Mouse (Mus musculus) midbrain, embryonic 14.5 days (tissue): ENCODE measurements around the gene Gfer. TPM values are rescaled to one million over a fixed set of nuclear protein-coding genes. Genes with fewer than 3 reads are reported as not detected.
"Not testable (repeated sequence)": the region's sequence is repeated elsewhere in the genome, so short reads cannot be mapped to it uniquely, and the experiment has no call there.

Experiments used
- ATAC-seq: fragments of 200-750 bp; cut with Nextera tagmentation; 2 replicates; pipeline ENCODE4 v1.8.0; 2017; ENCODE audit warnings: moderate number of reproducible peaks, moderate library complexity; ENCODE audit not compliant: low FRiP score, low TSS enrichment
- DNase-seq: peaks from one replicate; pipeline ENCODE4 v3.0.0-alpha.2; 2015
- H3K27ac ChIP-seq: fragments of 300-500 bp; sonication (generic); replicated peaks from 2 replicates; pipeline ENCODE4 v1.5.1; 2014; ENCODE audit warnings: mild to moderate bottlenecking, low read depth, low read length, moderate library complexity
- H3K27me3 ChIP-seq: fragments of 300-500 bp; sonication (generic); 2 replicates; pipeline ENCODE4 v1.6.1; 2014; ENCODE audit warnings: low read length, control low read depth, mixed read lengths; ENCODE audit not compliant: control insufficient read depth, insufficient read depth
- H3K36me3 ChIP-seq: fragments of 300-500 bp; sonication (generic); 2 replicates; pipeline ENCODE4 v1.6.1; 2014; ENCODE audit warnings: low read length, control low read depth; ENCODE audit not compliant: control insufficient read depth, insufficient read depth
- H3K4me1 ChIP-seq: fragments of 300-500 bp; sonication (generic); 2 replicates; pipeline ENCODE4 v1.6.1; 2014; ENCODE audit warnings: mild to moderate bottlenecking, antibody characterized with exemption, low read length, control low read depth; ENCODE audit not compliant: control insufficient read depth, insufficient read depth
- H3K4me2 ChIP-seq: fragments of 300-500 bp; sonication (generic); 2 replicates; pipeline ENCODE4 v1.6.1; 2014; ENCODE audit warnings: mild to moderate bottlenecking, low read length, moderate library complexity
- H3K4me3 ChIP-seq: fragments of 300-500 bp; sonication (generic); replicated peaks from 2 replicates; pipeline ENCODE4 v1.5.1; 2014; ENCODE audit warnings: low read depth, low read length
- H3K9ac ChIP-seq: fragments of 300-500 bp; sonication (generic); replicated peaks from 2 replicates; pipeline ENCODE4 v1.6.1; 2014; ENCODE audit warnings: mild to moderate bottlenecking, low read length, moderate library complexity
- H3K9me3 ChIP-seq: fragments of 300-500 bp; sonication (generic); 2 replicates; pipeline ENCODE4 v1.6.1; 2016; ENCODE audit warnings: low read length, control low read depth, mixed read lengths; ENCODE audit not compliant: control insufficient read depth
- WGBS: fragments of 180-500 bp; shearing (Covaris S2); extraction: QIAGEN DNeasy Blood & Tissue Kit; methylation state at CpG from one replicate; pipeline ENCODE4 v1.1.7; 2014; 5-methylcytosine and 5-hydroxymethylcytosine counted together
- polyA plus RNA-seq: library from polyadenylated mRNA; unstranded; fragments of >200 nt; fragmentation: Nextera tagmentation; extraction: Ambion mirVana; gene quantifications from 2 replicates; pipeline ENCODE4 v1.2.1, GENCODE M21; 2014

Gfer gene
- polyA plus RNA-seq, 1 experiment from 2014 or later: 35.9 TPM

DNA sequence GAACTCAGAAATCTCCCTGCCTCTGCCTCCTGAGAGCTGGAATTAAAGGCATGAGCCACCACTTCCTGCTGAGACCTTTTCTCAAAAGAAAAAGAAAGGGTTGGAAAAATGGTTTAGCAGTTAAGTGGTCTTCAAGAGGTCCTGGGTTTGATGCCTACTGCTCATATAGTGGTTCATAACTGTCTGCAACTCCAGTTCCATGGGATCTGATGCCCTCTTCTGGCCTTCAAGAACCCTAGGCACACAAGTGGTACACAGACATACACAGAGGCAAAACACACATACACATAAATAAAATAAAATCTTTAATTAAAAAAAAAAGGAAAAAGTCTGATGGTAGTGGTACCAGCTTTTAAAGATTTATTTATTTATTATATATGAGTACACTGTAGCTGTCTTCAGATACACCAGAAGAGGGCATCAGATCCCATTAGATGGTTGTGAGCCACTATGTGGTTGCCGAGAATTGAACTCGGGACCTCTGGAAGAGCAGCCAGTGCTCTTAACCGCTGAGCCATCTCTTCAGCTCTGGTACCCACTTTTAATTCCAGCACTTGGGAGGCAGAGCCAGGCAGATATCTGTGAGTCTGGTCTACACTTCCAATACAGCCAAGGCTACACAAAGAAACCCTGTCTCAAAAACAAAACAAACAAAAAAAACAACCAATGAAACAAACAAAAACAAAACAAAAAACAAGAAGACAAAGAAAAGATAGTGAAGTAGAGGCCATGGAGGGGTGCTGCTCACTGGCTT is 29.9 kb upstream of the Gfer start:
- H3K4me2 ChIP-seq: no peak overlapping the region
- ATAC-seq (no peak), DNase-seq (no peak)
- peaks cover 16% of the 10 kb centered on the region for H3K36me3 ChIP-seq
- no peak overlapping the region for H3K9ac ChIP-seq
- no peaks in the 10 kb centered on the region for H3K9me3 ChIP-seq
- WGBS: 79% methylated on average over 3 of the region's 3 CpGs
- no peak overlapping the region for H3K27ac ChIP-seq
- H3K27me3 ChIP-seq: no peaks in the 10 kb centered on the region
- no peak overlapping the region for H3K4me3 ChIP-seq
- H3K4me1 ChIP-seq: peaks cover 9% of the 10 kb centered on the region

DNA sequence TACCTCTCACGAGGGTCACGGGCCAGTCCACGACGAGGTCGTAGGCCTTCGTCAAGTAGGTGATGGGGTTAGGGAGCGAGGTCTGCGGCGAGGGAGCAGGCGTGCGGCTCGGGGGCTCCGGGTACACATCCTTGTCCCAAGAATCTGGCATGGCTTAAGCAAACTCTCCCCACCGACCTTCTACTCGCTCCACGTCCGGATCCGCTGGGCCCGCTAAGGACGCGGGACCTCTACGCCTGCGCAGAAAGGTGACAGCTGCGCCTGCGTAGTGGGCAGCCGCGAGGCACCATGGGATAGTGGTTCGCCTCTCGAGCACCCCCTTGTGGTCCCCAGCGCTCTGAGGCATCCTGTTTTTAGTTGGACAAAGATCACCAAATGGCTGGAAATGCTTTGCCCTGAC is 28.2 kb upstream of the Gfer start, which contains the start of gene Ndufb10:
TSS of gene Ndufb10 (minus strand) at position 295 of the 400 bp plus-strand sequence.
- Histone ChIP-seq H3K4me3 (peak within 1 kb of the TSS; percentile 76), H3K9ac (peak within 1 kb of the TSS; percentile 88), H3K36me3 (peaks cover 16% of the 10 kb centered on the region), H3K9me3 (no peaks in the 10 kb centered on the region), H3K27me3 (no peaks in the 10 kb centered on the region), H3K4me2 (peak within 1 kb of the TSS; percentile 94), H3K27ac (peak within 1 kb of the TSS; percentile 77), H3K4me1 (peaks cover 9% of the 10 kb centered on the region)
- ATAC-seq (peak; percentile 76), DNase-seq (peak; percentile 99)
- WGBS: under 1% methylated on average over 30 of the region's 30 CpGs

DNA sequence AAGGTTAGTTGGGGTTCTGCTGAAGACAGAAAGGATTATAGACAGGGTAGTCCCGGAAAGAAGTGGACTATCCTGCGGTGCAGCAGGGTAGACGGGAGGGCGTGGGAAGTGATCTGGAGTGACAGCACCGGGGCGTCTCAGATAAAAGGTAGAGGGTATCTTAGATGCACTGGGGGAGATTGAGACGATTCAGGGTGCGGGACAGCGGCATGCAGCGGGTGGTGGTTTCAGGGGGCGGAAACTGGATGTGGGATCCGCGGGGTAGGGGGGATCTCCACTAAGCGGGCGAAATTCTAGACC is 27.9 kb upstream of the Gfer start:
- H3K4me3 ChIP-seq: peak overlapping the region; percentile 76
- H3K9me3 ChIP-seq: no peaks in the 10 kb centered on the region
- H3K4me2 ChIP-seq: peak overlapping the region; percentile 94
- no peaks in the 10 kb centered on the region for H3K27me3 ChIP-seq
- DNase-seq (no peak), ATAC-seq (no peak)
- peak overlapping the region; percentile 77 for H3K27ac ChIP-seq
- WGBS: under 1% methylated on average over 15 of the region's 15 CpGs
- peak overlapping the region; percentile 88 for H3K9ac ChIP-seq
- H3K4me1 ChIP-seq: peaks cover 9% of the 10 kb centered on the region
- H3K36me3 ChIP-seq: peaks cover 16% of the 10 kb centered on the region

DNA sequence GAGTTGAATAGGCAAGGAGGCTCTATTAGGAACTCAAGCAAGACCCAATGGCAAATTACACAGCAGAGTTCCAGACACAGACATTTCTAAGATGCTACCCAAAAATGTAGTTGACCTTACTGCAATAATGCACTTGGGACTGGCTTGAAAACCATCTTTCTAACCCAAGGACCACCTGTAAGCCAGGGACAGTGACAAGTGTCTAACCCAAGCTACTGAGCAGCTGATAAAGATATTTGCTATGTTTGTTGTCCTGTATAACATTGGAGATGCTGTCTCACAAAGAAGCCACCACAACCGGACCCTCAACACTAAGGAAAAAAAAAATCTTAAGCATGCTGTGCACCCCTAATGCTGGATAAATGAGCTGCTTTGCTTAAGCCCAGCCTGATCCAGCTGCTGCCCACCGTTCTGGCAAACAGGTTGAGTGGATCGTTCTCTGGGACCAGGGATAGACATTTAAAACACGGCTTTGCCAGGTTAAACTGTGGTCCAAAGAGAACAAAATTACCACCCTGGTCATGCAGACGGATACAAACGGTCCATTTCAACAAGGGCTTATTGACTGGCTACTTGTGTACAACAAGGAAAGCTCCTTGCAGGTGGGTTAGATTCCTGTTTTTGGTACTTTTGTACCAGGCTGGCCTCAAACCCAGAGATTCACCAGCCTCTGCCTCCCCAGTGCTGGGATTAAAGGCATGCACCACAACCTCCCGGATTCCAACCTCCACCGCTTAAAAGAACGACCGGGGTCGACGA is 27.3 kb upstream of the Gfer start:
- peaks cover 9% of the 10 kb centered on the region for H3K4me1 ChIP-seq
- peaks cover 16% of the 10 kb centered on the region for H3K36me3 ChIP-seq
- H3K27ac ChIP-seq: no peak overlapping the region; the same call in 1 of the 2 replicates
- DNase-seq: no peak
- WGBS: 2% methylated on average over 12 of the region's 12 CpGs
- ATAC-seq: no peak
- no peaks in the 10 kb centered on the region for H3K9me3 ChIP-seq
- peak overlapping the region; percentile 76 for H3K4me3 ChIP-seq
- no peaks in the 10 kb centered on the region for H3K27me3 ChIP-seq
- peak overlapping the region; percentile 94 for H3K4me2 ChIP-seq
- H3K9ac ChIP-seq: peak overlapping the region; percentile 88

DNA sequence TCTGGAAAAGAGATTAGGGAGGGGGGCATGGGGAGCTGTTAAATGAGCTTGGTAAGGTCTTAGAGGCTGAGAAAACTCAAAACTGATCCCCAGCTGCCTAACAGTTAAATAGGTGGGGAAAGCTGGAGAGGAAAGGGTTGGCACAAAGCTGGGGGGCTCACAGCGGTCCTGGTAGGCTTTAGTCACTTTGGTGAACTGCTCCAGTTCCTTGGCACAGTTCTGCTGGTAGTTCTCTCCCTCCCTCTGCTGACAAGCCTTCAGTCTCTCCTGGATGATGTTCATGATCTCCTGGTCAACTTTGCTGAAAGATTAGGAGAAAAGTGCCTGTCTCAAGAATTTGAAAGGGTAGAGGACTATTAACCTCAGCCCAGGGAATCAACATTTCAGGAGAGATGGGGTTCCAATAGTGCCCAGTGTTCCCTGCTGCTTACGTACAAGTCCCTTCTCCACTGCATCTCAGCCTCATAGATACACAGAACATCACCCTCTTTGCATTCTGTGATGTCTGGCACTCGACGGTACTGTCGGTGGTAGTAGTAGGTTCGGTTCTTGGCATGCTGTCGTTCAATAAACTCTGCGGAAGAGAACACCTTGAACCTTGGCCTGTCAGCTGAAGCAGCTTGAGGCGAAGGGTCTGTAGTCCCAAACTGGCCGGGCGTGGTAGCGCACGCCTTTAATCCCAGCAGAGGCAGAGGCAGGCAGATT is 26.4 kb upstream of the Gfer start:
- H3K9me3 ChIP-seq: no peaks in the 10 kb centered on the region
- no peak overlapping the region for H3K4me3 ChIP-seq
- ATAC-seq: no peak
- no peak overlapping the region for H3K27ac ChIP-seq
- H3K27me3 ChIP-seq: no peaks in the 10 kb centered on the region
- H3K4me1 ChIP-seq: peaks cover 9% of the 10 kb centered on the region
- WGBS: 36% methylated on average over 13 of the region's 13 CpGs
- H3K9ac ChIP-seq: no peak overlapping the region
- peaks cover 16% of the 10 kb centered on the region for H3K36me3 ChIP-seq
- no peak for DNase-seq
- peak overlapping the region; percentile 94; the same call in 1 of the 2 replicates for H3K4me2 ChIP-seq

DNA sequence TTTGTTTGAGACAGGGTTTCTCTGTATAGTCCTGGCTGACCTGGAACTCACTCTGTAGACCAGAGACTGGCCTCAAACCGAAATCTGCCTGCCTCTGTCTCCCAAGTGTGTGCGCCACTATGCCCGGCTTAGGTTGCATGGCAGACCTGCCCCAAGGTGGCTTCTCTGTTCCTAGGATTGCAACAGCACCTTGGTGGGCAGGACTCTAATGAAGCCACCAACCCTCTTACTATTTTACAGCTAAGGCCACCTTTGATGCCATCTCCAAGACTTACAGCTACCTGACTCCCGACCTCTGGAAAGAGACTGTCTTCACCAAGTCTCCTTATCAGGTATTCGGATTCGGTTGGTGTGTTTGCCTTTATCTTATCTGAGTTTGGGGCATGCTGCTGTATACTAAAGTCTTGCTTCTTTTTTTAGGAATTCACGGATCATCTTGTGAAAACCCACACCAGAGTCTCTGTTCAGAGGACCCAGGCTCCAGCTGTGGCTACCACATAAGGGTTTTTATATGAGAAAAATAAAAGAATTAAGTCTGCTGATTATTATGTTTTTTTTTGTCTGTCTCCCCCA is 25.5 kb upstream of the Gfer start:
- H3K27me3 ChIP-seq, ATAC-seq, H3K9me3 ChIP-seq, H3K4me1 ChIP-seq, H3K27ac ChIP-seq, DNase-seq: not testable (repeated sequence)
- peak overlapping the region; percentile 19 for H3K4me3 ChIP-seq
- 71% methylated on average over 7 of the region's 7 CpGs for WGBS
- H3K36me3 ChIP-seq: peaks cover 17% of the 10 kb centered on the region
- H3K9ac ChIP-seq: peak overlapping the region; percentile 34; the same call in 1 of the 2 replicates
- peak overlapping the region; percentile 84 for H3K4me2 ChIP-seq

DNA sequence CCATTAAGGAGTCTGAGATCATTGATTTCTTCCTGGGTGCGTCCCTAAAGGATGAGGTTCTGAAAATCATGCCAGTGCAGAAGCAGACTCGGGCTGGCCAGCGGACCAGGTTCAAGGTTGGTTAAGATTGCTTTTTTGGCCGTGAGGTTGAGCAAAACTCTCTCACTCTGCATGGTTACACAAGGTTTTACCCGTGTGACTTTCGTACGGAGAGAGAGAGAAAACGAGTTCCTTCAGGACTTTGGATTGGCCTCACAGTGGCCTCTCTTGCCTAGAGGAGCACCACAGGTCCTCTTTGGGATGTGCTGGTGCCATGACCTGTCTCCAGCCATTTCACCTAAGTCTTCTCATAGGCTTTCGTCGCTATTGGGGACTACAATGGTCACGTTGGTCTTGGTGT is 24.7 kb upstream of the Gfer start:
- Histone ChIP-seq H3K4me2 (peak overlapping the region; percentile 84), H3K36me3 (peaks cover 24% of the 10 kb centered on the region), H3K4me3 (peak overlapping the region; percentile 85), H3K9ac (peak overlapping the region; percentile 77)
- not testable (repeated sequence) for H3K27me3 ChIP-seq, H3K4me1 ChIP-seq, H3K27ac ChIP-seq, ATAC-seq, DNase-seq, H3K9me3 ChIP-seq
- under 1% methylated on average over 11 of the region's 11 CpGs for WGBS

DNA sequence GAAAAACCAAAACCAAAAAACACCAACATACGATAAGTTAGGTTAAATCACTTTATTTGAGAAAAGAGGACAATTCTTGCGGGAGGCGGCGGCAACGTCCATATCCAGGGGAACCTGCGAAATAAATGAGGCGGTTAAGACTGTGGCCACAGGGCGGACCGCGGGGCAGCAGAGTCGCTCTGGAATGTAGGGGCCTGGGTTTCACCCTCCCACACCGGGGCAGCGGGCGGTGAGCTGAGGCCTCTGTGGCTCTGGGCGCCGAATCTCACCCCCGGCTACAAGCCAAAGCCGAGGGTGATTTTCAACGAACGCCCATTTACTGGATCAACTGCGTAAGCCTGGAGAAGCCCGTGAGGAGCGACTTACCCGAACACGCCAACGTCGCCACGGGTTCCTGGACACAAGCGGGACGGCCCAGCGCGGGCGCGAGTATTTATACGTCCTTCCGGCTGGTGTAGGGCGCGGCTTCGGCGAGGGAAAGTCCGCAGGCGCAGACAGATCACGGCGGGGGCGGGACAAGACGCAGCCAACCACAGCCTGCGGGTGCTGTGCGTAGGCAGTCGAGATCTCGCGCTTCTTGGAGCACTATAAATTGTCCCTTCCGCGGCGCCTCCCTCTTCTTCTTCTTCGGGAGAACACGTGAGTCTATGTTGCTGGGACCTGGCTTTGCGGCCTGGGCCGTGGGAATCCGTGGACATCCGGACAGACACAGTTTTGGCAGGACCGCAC is 23.7 kb upstream of the Gfer start:
- H3K9me3 ChIP-seq: no peaks in the 10 kb centered on the region
- ATAC-seq: peak; percentile 97
- H3K27ac ChIP-seq: peak overlapping the region; percentile 84

More for the DNA sequence above, 23.7 kb upstream of the Gfer start:
- WGBS: under 1% methylated on average over 61 of the region's 61 CpGs
- Histone ChIP-seq H3K4me2 (peak overlapping the region; percentile 84), H3K9ac (peak overlapping the region; percentile 80), H3K36me3 (peaks cover 29% of the 10 kb centered on the region), H3K4me1 (peaks cover 9% of the 10 kb centered on the region), H3K4me3 (peak overlapping the region; percentile 85), H3K27me3 (no peaks in the 10 kb centered on the region)
- DNase-seq: peak; percentile 99
